Mouse (Mus musculus) spleen, adult 12 weeks (tissue): ENCODE data around the gene Aldh1b1.

Experiments
- DNase-seq: peaks from one replicate; pipeline ENCODE4 v3.0.0; 2022; ENCODE audit warnings: low spot score

Gene Aldh1b1

DNA sequence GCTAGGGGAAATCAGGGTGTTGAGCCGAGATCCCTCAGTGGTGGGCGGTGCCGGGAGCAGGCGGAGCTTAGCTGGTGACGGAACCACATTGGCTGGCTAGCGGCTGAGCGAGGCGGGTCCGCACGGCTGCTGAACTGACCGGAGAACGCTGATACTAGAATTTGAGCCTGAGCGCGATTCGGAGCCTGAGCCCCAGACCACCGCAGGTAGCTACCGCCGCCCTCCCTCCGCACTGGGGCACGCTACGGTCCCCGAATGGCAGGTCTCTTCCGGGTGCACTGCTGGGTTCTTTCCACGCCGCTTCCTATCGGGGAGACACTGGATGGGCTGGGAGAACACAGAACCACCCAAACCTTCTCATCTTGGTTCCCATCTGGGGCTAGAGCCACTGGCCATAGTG is at the start of gene Aldh1b1:
Gene Aldh1b1 (plus strand): TSS at position 59 of the 400 bp plus-strand sequence.
- DNase-seq = peak; percentile 29

- no peak for DNase-seq
These were observed 49.4 kb upstream of the Aldh1b1 start for GRCm38 (mm10) chr4:45749449-45749848.

GRCm38 (mm10) chr4:45750477-45750876 is 48.3 kb upstream of the Aldh1b1 start:
- no peak for DNase-seq

DNA sequence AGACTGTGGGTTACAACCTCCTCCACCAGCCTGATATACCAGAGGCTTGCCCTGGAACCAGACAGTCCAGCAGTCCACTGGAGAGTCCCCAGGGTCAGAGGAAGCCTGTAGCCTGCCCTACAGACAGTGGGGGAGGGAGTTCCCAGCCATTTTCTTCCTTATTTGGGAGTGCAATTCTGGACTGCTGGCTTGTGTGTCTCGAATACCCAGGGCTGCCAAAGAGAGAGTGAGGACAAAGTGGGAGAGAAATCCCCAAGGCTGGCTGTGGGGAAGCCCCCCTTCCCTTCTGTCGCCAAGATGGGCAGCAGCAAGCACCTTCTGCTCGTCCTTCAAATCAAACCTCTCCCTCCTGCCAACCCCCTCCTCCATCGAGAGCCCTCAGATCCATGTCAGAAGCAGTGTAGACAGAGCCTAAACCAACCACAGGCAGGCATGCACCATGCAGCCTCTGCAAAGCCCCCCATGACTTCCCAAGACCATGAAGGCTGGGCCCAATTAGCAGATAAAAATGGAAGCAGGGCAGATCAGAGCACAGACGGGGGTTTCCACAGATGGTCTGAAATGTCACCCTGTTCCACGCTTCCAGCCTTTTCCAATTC is 45.5 kb upstream of the Aldh1b1 start:
- no peak for DNase-seq

DNA sequence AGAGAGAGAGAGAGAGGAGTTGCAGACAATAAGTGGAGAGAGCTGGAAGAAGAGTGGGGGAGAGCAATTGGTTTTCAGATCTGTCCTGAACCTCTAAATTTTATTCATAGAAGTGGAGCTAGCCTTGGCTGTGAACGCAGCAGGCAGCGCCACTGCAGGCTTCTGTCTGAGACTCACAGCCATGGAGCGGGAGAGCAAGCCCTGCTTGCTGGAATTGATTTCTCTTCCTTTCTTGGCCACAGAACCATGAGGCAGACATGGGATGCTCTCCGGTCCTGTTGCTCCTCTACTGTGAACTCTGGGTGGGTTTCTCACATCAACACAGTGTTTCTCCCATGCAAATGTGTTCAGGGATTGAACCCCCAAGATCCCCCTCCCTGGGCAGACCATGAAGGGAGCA is 44.7 kb upstream of the Aldh1b1 start:
- no peak for DNase-seq

- DNase-seq = no peak
These were observed 43.7 kb upstream of the Aldh1b1 start for GRCm38 (mm10) chr4:45755097-45755496.

DNA sequence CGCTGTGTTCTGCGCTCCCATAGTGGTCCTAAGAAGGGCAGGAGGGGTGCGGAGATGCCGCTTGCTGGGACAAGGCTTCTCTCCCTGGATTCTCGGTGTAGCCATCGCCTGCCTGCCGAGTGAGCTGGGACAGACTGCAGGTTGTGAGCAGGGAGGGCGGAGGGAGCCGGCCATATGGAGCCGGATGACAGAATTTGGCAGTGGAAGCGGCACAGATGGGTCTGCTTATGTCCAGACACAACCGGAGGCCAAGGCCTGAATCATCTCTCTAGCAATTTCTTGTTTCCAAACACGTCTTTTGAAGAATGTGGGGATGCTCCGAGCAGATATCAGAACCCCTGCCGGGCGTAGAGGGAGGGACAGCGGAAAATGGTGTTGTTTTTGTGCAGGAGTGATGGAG is 42.9 kb upstream of the Aldh1b1 start:
- DNase-seq = no peak

DNA sequence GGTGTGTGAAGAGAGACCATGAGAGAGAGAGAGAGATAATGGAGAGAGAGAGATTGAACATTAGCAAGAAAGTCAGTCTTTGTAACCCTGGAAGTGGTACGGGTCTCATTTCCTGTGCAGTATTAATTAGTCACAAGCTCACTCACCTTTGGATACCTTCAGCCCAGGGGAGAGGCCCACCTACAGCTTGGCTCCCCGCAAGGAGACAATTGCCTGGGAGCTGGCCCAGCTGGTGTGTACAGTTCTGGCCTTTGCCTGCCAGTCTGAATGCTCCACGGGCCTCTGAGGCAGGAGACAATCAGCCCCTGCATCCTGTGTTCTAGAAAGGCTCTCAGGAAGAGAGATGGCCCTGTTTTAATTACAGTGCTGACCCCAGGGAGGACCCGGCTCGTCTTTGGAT is 40.9 kb upstream of the Aldh1b1 start:
- DNase-seq = no peak

GRCm38 (mm10) chr4:45759411-45759810 is 39.4 kb upstream of the Aldh1b1 start:
- DNase-seq = no peak

DNA sequence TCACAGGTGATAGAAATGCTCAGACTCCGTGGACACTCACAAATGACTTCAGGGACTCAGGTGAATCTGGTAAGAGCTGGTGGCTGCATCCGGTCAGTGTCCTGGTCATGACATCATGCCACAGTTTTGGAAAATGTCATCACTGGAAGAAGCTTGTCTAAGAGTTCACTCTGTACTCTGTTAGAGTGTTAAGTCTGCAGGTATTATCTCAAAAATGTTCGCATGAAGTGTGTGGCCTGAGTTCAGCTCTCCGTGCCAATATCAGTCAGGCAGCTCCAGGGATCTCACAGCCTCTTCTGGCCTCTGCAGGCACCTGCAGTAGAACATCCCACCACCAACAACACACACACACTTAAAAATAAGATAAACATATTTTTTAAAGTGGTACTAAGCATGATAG is 36.2 kb upstream of the Aldh1b1 start:
- no peak for DNase-seq

GRCm38 (mm10) chr4:45763288-45764140 is 35.3 kb upstream of the Aldh1b1 start:
- no peak for DNase-seq

GRCm38 (mm10) chr4:45764141-45764494 is 34.7 kb upstream of the Aldh1b1 start:
- DNase-seq = no peak

DNA sequence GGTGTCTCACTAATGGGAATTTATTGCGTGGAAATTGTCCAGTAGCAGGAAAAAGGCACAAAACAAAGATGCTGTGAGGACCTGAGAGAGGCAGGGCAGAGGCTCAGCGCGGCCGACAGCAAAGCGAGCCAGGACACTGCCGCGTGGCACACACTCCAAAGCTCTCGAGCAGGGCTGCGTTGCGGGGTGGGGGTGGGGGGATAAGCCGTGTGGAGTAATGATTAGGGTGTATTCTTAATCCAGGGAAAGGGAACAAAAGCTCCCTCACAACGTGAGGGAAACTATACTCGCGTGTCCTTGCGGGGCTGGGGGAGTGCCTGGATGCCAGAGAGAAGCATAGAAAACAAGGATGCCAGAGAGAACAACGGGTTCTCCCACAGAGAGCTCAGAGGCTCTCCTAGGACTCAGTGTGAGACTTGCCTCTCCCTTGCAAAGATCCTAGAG is 33.7 kb upstream of the Aldh1b1 start:
- no peak for DNase-seq

- no peak for DNase-seq
These were observed 33.1 kb upstream of the Aldh1b1 start for GRCm38 (mm10) chr4:45765565-45766201.

DNA sequence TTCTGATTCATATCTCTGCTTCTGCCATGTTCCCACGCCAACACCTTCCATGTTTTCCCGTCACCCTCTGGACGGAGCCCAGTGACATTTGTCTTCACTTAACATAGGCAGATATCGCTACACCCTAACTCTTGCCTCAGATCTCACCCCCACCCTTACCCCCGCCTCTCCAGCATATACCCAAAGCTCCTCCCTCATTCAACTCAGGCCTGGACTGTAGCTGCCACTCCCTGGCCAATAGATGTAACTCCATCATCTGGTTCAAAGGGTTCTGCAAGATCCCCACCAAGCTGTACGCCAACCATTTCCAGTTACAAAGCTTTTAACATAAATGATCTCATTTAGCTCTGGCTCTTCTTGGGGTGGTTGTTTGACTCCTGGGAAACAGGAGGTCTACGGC is 32.0 kb upstream of the Aldh1b1 start:
- DNase-seq = no peak

- DNase-seq = no peak
These were observed 30.8 kb upstream of the Aldh1b1 start for GRCm38 (mm10) chr4:45767891-45768558.

GRCm38 (mm10) chr4:45769141-45769540 is 29.7 kb upstream of the Aldh1b1 start:
- no peak for DNase-seq

DNA sequence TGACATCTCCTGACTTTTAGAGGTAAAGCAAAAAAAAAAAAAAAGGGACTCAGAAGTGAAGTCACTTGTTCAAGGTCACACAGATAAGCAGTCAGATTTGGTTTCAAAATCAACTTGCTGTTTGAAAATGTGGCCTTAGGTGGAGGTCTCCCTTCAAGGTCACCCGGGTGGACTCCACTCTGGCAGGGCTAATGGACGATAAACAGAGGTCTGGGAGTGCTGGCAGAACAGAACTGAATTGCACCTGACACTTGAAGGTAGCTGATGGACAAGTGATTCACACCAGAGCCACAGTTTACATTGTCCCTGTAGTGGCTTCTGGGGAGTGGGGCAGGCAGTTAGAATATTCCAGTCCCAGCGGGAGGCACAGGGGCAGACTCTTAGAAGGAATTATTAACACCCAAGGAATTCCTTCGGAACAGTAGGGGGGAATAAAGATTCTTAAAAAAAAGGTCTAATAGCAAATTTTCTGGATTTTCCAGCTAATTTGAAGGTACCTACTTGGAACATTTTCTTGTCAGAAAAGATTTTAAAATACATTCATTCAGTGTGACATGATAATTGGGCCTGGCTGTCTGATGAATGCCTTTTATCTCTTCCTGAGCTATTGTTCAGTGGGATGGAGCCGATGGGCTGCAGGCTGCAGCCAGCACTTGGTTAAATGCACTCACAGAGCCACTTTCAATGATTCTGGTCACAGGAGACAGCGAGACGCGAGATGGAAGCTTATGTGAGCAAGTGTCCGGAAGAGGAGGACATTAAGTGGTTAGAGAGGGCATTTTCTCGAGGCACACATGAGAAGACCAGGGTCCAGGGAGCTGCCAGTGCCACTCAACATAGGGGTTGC is 28.8 kb upstream of the Aldh1b1 start:
- no peak for DNase-seq

- no peak for DNase-seq
These were observed 28.2 kb upstream of the Aldh1b1 start for GRCm38 (mm10) chr4:45770638-45771033.

DNA sequence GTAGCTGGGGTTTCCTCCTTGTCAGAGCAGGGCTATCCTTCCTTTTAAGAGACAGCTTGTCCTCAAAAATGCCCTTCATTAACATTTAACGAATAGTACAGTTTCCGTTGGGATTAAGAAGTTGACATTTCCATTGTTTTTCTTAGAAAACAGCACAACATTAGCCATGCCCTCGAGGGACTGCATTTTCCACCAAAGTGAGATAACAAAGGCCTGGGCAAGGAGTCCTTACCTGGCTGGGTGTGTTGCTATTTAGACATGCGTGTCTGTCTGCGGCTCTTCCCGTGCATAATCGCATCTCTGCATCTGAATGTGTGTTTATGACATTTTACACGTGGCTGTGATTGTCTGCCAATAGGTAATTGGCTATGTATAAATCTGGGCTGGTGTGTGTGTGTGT is 27.6 kb upstream of the Aldh1b1 start:
- DNase-seq = no peak

- DNase-seq = no peak
These were observed 27.2 kb upstream of the Aldh1b1 start for GRCm38 (mm10) chr4:45771619-45772018.

GRCm38 (mm10) chr4:45783671-45784070 is 15.2 kb upstream of the Aldh1b1 start:
- no peak for DNase-seq
